ENCODE assay signal across 21 mouse cellular contexts in genomic region chr9:75422251-75422691, GRCm38 (mm10). TPM values are rescaled to one million over a fixed set of nuclear protein-coding genes. Genes with fewer than 3 reads are reported as not detected.
DNase-seq lines count a peak whose midpoint lies in the region; TF ChIP-seq lines count a peak whose summit lies in the region.
"Had no signal": no experiment of that assay in that cellular context is flagged by ENCODE, and none has a peak within 500 bp of the region (broad histone marks: within the 10 kb centered on the region; RNA-seq: fewer than 3 reads in every experiment).

No protein-coding gene starts in this region.

- H3K27me3 ChIP-seq in myocyte (ENCODE audit: control insufficient read depth, insufficient read depth, insufficient read length) = no peaks in the 10 kb centered on the region
- H3K27me3 ChIP-seq: heart, embryonic 13.5 days; hindbrain, embryonic 13.5 days; limb, embryonic 15.5 days; midbrain, embryonic 12.5 days had no signal

- no peak overlapping the region for H3ac ChIP-seq in myocyte (ENCODE audit: control insufficient read depth, insufficient read length)

- H3K36me3 ChIP-seq in myocyte (ENCODE audit: control insufficient read depth, insufficient read depth) = no peaks in the 10 kb centered on the region
- H3K36me3 ChIP-seq: heart, embryonic 13.5 days; hindbrain, embryonic 13.5 days; limb, embryonic 15.5 days; midbrain, embryonic 12.5 days had no signal

- TF ChIP-seq POLR2A in myocyte (IDR thresholded peaks at IDR 0.05; ENCODE audit: insufficient read length, low read depth) = peak; percentile 59

- peak overlapping the region; percentile 97 for H3K4me2 ChIP-seq in myocyte (ENCODE audit: low read depth)
- H3K4me2 ChIP-seq: heart, embryonic 13.5 days; hindbrain, embryonic 13.5 days; limb, embryonic 15.5 days; lung, embryonic 14.5 days; midbrain, embryonic 12.5 days had no signal

- intact Hi-C loops in left cerebral cortex, postnatal 36 days (cut with DNase I) = no loop called here

- peak overlapping the region; percentile 15 for H3K4me3 ChIP-seq in myocyte
- H3K4me3 ChIP-seq: heart, embryonic 13.5 days; hindbrain, embryonic 13.5 days; limb, embryonic 15.5 days; midbrain, embryonic 12.5 days had no signal

- no peaks in the 10 kb centered on the region for H3K79me2 ChIP-seq in myocyte (ENCODE audit: control insufficient read depth, insufficient read depth)

- peak; percentile 37 to 51 for DNase-seq in adrenal gland, postnatal 36 days
- DNase-seq in adrenal gland, postnatal 14 days = no peak
- DNase-seq in 3T3-L1 (ENCODE audit: low read depth, low spot score) (peak; percentile 96), NIH3T3 (ENCODE audit: low read depth) (peak; percentile 84)
- DNase-seq in kidney, postnatal 10 days = no peak
- no peak for DNase-seq in left cerebral cortex, postnatal 36 days (ENCODE audit: low spot score in 2 of 2)
- DNase-seq: cerebellum, adult 8-10 months; gastrocnemius, postnatal 14 days; heart, adult 18-20 months; heart, postnatal 14 days; kidney, adult 11 months; layer of hippocampus, adult 9-11 months; lung, embryonic 14.5 days; lung, postnatal 4 days; right cerebral cortex, postnatal 14 days; spleen, adult 18-20 months had no signal

TF ChIP-seq in myocyte, 11 proteins besides CTCF, POLR2A, EP300 and RAD21:
- TF ChIP-seq SRF (IDR thresholded peaks at IDR 0.05; ENCODE audit: control insufficient read depth, insufficient read length, low read depth) (no peak), TCF12 (IDR thresholded peaks at IDR 0.05; ENCODE audit: insufficient read depth, poor library complexity, severe bottlenecking) (peak; percentile 10), MYOD1 (IDR thresholded peaks at IDR 0.05; ENCODE audit: control insufficient read depth in 1 of 3, insufficient read length in 2 of 3, low read depth in 2 of 3) (no peak), CEBPB (IDR thresholded peaks at IDR 0.05; ENCODE audit: insufficient read depth, poor library complexity, severe bottlenecking) (peak; percentile 92), E2F4 (IDR thresholded peaks at IDR 0.05; ENCODE audit: insufficient read depth) (no peak), POLR2AphosphoS2 (IDR thresholded peaks at IDR 0.05; ENCODE audit: insufficient read length, low read depth) (peak; percentile 74), REST (IDR thresholded peaks at IDR 0.05; ENCODE audit: insufficient read depth, insufficient read length) (no peak), MAX (IDR thresholded peaks at IDR 0.05; ENCODE audit: low read depth) (no peak), USF1 (IDR thresholded peaks at IDR 0.05; ENCODE audit: low read depth) (no peak), MYOG (IDR thresholded peaks at IDR 0.05; ENCODE audit: control insufficient read depth in 1 of 3, insufficient read depth in 1 of 3, insufficient read length in 2 of 3, low read depth in 2 of 3) (peak in 1 of 3 experiments; percentile 41), TCF3 (IDR thresholded peaks at IDR 0.05; ENCODE audit: insufficient read length, low read depth) (no peak)

RNA-seq across cellular contexts. Expression of gene Mapk6, which starts 12.5 kb away (rescaled TPM):
- 10 to 100 TPM; 36.2 to 49.2 TPM for total RNA-seq in adrenal gland, postnatal 36 days (2021)
- 35.0 and 38.0 TPM in 2 replicates for total RNA-seq in adrenal gland, postnatal 14 days (2021)
- polyA plus RNA-seq in myocyte (2012; fragmentation: generic; extraction: Trizol) = 52.8 TPM
- 10 to 100 TPM; 67.8 to 74.3 TPM for total RNA-seq in left cerebral cortex, postnatal 36 days (2021)

RNA-seq across cellular contexts. Expression of gene Leo1, which starts 19.1 kb away (rescaled TPM):
- 10 to 100 TPM; 18.6 to 29.9 TPM for total RNA-seq in adrenal gland, postnatal 36 days (2021)
- 32.0 and 37.1 TPM in 2 replicates for total RNA-seq in adrenal gland, postnatal 14 days (2021)
- 25.4 TPM for polyA plus RNA-seq in myocyte (2012; fragmentation: generic; extraction: Trizol)
- total RNA-seq in left cerebral cortex, postnatal 36 days (2021) = 10 to 100 TPM; 26.2 to 30.0 TPM

Comparison
In these comparisons a context has a peak if more than half of its experiments do, and no peak if none do; other contexts are left out.
1. DNase-seq: peak in adrenal gland, postnatal 36 days (2 of 2), 3T3-L1 (single experiment) and NIH3T3 (single experiment); none in adrenal gland, postnatal 14 days (single experiment), kidney, postnatal 10 days (single experiment) and left cerebral cortex, postnatal 36 days (0 of 2).